Mouse (Mus musculus) myocyte (in vitro differentiated cells): Measurements from ENCODE around the gene Dusp6. TPM values are rescaled to one million over a fixed set of nuclear protein-coding genes. Genes with fewer than 3 reads are reported as not detected.

Source experiments
- H3K27me3 ChIP-seq: one replicate; pipeline ENCODE4 v1.6.1; 2011; ENCODE audit not compliant: control insufficient read depth, insufficient read depth, insufficient read length
- H3K36me3 ChIP-seq: one replicate; pipeline ENCODE4 v1.6.1; 2011; ENCODE audit not compliant: control insufficient read depth, insufficient read depth
- H3K4me2 ChIP-seq: one replicate; pipeline ENCODE4 v1.6.1; 2011; ENCODE audit warnings: low read depth, control low read depth
- H3K4me3 ChIP-seq: one replicate; pipeline ENCODE4 v1.5.1; 2011; ENCODE audit warnings: mild to moderate bottlenecking, control low read depth, moderate library complexity
- H3K79me2 ChIP-seq: one replicate; pipeline ENCODE4 v1.6.1; 2011; ENCODE audit not compliant: control insufficient read depth, insufficient read depth
- H3ac ChIP-seq: one replicate; pipeline ENCODE4 v1.6.1; 2011; ENCODE audit not compliant: control insufficient read depth, insufficient read length
- CEBPB ChIP-seq: IDR thresholded peaks from 2 replicates; pipeline ENCODE4 v1.6.1; 2011; ENCODE audit warnings: mild to moderate bottlenecking, moderate library complexity; ENCODE audit not compliant: poor library complexity, insufficient read depth, severe bottlenecking
- E2F4 ChIP-seq: IDR thresholded peaks from one replicate; pipeline ENCODE4 v1.6.1; 2011; ENCODE audit warnings: mild to moderate bottlenecking, control low read depth, moderate library complexity; ENCODE audit not compliant: insufficient read depth
- MAX ChIP-seq: IDR thresholded peaks from one replicate; pipeline ENCODE4 v1.6.1; 2011; ENCODE audit warnings: low read depth, mild to moderate bottlenecking, control low read depth
- MYOD1 ChIP-seq, 3 experiments: IDR thresholded peaks; one replicate each; pipeline ENCODE4 v1.6.1; 2011; ENCODE audit warnings: control low read depth in 2 of 3, low read depth in 2 of 3, mild to moderate bottlenecking in 2 of 3, moderate library complexity in 1 of 3; ENCODE audit not compliant: insufficient read length in 2 of 3, control insufficient read depth in 1 of 3
- MYOG ChIP-seq, 3 experiments: IDR thresholded peaks; one replicate each; pipeline ENCODE4 v1.6.1; 2011; ENCODE audit warnings: control low read depth in 2 of 3, low read depth in 2 of 3, mild to moderate bottlenecking in 2 of 3; ENCODE audit not compliant: insufficient read length in 2 of 3, control insufficient read depth in 1 of 3, insufficient read depth in 1 of 3
- POLR2A ChIP-seq: IDR thresholded peaks from one replicate; pipeline ENCODE4 v1.6.1; 2011; ENCODE audit warnings: low read depth, mild to moderate bottlenecking, control low read depth, moderate library complexity; ENCODE audit not compliant: insufficient read length
- POLR2AphosphoS2 ChIP-seq: IDR thresholded peaks from one replicate; pipeline ENCODE4 v1.6.1; 2011; ENCODE audit warnings: low read depth, control low read depth; ENCODE audit not compliant: insufficient read length
- REST ChIP-seq: IDR thresholded peaks from one replicate; pipeline ENCODE4 v1.6.1; 2011; ENCODE audit warnings: mild to moderate bottlenecking, control low read depth, moderate library complexity; ENCODE audit not compliant: insufficient read depth, insufficient read length
- SRF ChIP-seq: IDR thresholded peaks from one replicate; pipeline ENCODE4 v1.6.1; 2011; ENCODE audit warnings: low read depth; ENCODE audit not compliant: control insufficient read depth, insufficient read length
- TCF12 ChIP-seq: IDR thresholded peaks from one replicate; pipeline ENCODE4 v1.6.1; 2011; ENCODE audit warnings: mild to moderate bottlenecking, control low read depth; ENCODE audit not compliant: poor library complexity, insufficient read depth, severe bottlenecking
- TCF3 ChIP-seq: IDR thresholded peaks from one replicate; pipeline ENCODE4 v1.6.1; 2011; ENCODE audit warnings: low read depth, control low read depth; ENCODE audit not compliant: insufficient read length
- USF1 ChIP-seq: IDR thresholded peaks from one replicate; pipeline ENCODE4 v1.6.1; 2011; ENCODE audit warnings: low read depth, mild to moderate bottlenecking, control low read depth, moderate library complexity
- polyA plus RNA-seq: library from polyadenylated mRNA; unstranded; fragments of >200 nt; fragmentation: generic; extraction: Trizol; gene quantifications from one replicate; pipeline ENCODE4 v1.2.1, GENCODE M21; 2012; ENCODE audit warnings: missing spikeins

The Dusp6 gene
- polyA plus RNA-seq, 1 experiment, result 21.6 TPM

- Histone ChIP-seq H3K4me3 (no peak overlapping the region), H3K36me3 (no peaks in the 10 kb centered on the region), H3ac (no peak overlapping the region), H3K79me2 (no peaks in the 10 kb centered on the region), H3K27me3 (no peaks in the 10 kb centered on the region), H3K4me2 (peak overlapping the region; percentile 9)
- TF ChIP-seq MAX, result no peak
- TF ChIP-seq POLR2A, result no peak
- TF ChIP-seq MYOG (IDR thresholded peaks at IDR 0.05; ENCODE audit: control insufficient read depth in 1 of 3, insufficient read depth in 1 of 3, insufficient read length in 2 of 3, low read depth in 2 of 3), result no peak
- no peak for TF ChIP-seq MYOD1 (IDR thresholded peaks at IDR 0.05; ENCODE audit: control insufficient read depth in 1 of 3, insufficient read length in 2 of 3, low read depth in 2 of 3)
- TF ChIP-seq SRF, result no peak
- TF ChIP-seq TCF3, result no peak
- no peak for TF ChIP-seq POLR2AphosphoS2
- TF ChIP-seq REST, result no peak
- TF ChIP-seq TCF12, result no peak
- no peak for TF ChIP-seq E2F4
- TF ChIP-seq CEBPB, result no peak
- TF ChIP-seq USF1, result no peak
Observed at GRCm38 (mm10) chr10:99308837-99309236, 45.8 kb downstream of the Dusp6 start.

GRCm38 (mm10) chr10:99309617-99310016 is 46.6 kb downstream of the Dusp6 start:
- Histone ChIP-seq H3K36me3 (no peaks in the 10 kb centered on the region), H3ac (no peak overlapping the region), H3K79me2 (no peaks in the 10 kb centered on the region), H3K4me2 (no peak overlapping the region), H3K4me3 (no peak overlapping the region), H3K27me3 (no peaks in the 10 kb centered on the region)
- no peak for TF ChIP-seq POLR2AphosphoS2
- no peak for TF ChIP-seq E2F4
- no peak for TF ChIP-seq MYOD1 (IDR thresholded peaks at IDR 0.05; ENCODE audit: control insufficient read depth in 1 of 3, insufficient read length in 2 of 3, low read depth in 2 of 3)
- no peak for TF ChIP-seq SRF
- no peak for TF ChIP-seq CEBPB
- TF ChIP-seq MYOG (IDR thresholded peaks at IDR 0.05; ENCODE audit: control insufficient read depth in 1 of 3, insufficient read depth in 1 of 3, insufficient read length in 2 of 3, low read depth in 2 of 3), result no peak
- no peak for TF ChIP-seq POLR2A
- no peak for TF ChIP-seq MAX
- no peak for TF ChIP-seq REST

- no peak overlapping the region for H3K4me2 ChIP-seq
- no peak overlapping the region for H3ac ChIP-seq
- H3K27me3 ChIP-seq, result no peaks in the 10 kb centered on the region
- TF ChIP-seq USF1 (no peak), MAX (no peak), CEBPB (no peak), E2F4 (no peak), POLR2AphosphoS2 (no peak), TCF12 (no peak), MYOG (IDR thresholded peaks at IDR 0.05; ENCODE audit: control insufficient read depth in 1 of 3, insufficient read depth in 1 of 3, insufficient read length in 2 of 3, low read depth in 2 of 3) (no peak)
- no peak overlapping the region for H3K4me3 ChIP-seq
- no peaks in the 10 kb centered on the region for H3K36me3 ChIP-seq
- no peaks in the 10 kb centered on the region for H3K79me2 ChIP-seq
Observed at GRCm38 (mm10) chr10:99310204-99310603, 47.2 kb downstream of the Dusp6 start.

GRCm38 (mm10) chr10:99311956-99312355 is 48.9 kb downstream of the Dusp6 start:
- no peaks in the 10 kb centered on the region for H3K36me3 ChIP-seq
- TF ChIP-seq POLR2AphosphoS2 (no peak), USF1 (no peak), TCF3 (no peak), MYOD1 (IDR thresholded peaks at IDR 0.05; ENCODE audit: control insufficient read depth in 1 of 3, insufficient read length in 2 of 3, low read depth in 2 of 3) (no peak), SRF (no peak), POLR2A (no peak), MAX (no peak), REST (no peak), TCF12 (no peak), CEBPB (no peak), MYOG (IDR thresholded peaks at IDR 0.05; ENCODE audit: control insufficient read depth in 1 of 3, insufficient read depth in 1 of 3, insufficient read length in 2 of 3, low read depth in 2 of 3) (no peak), E2F4 (no peak)
- H3ac ChIP-seq, result no peak overlapping the region
- H3K79me2 ChIP-seq, result no peaks in the 10 kb centered on the region
- H3K27me3 ChIP-seq, result no peaks in the 10 kb centered on the region
- no peak overlapping the region for H3K4me2 ChIP-seq
- H3K4me3 ChIP-seq, result no peak overlapping the region

GRCm38 (mm10) chr10:99314366-99314765 is 51.3 kb downstream of the Dusp6 start:
- Histone ChIP-seq H3K27me3 (no peaks in the 10 kb centered on the region), H3ac (no peak overlapping the region), H3K79me2 (no peaks in the 10 kb centered on the region), H3K36me3 (no peaks in the 10 kb centered on the region), H3K4me2 (no peak overlapping the region), H3K4me3 (no peak overlapping the region)
- TF ChIP-seq TCF3 (no peak), SRF (no peak), E2F4 (no peak), MYOD1 (IDR thresholded peaks at IDR 0.05; ENCODE audit: control insufficient read depth in 1 of 3, insufficient read length in 2 of 3, low read depth in 2 of 3) (no peak), POLR2A (no peak), CEBPB (no peak), USF1 (no peak), REST (no peak), MYOG (IDR thresholded peaks at IDR 0.05; ENCODE audit: control insufficient read depth in 1 of 3, insufficient read depth in 1 of 3, insufficient read length in 2 of 3, low read depth in 2 of 3) (no peak), TCF12 (no peak), POLR2AphosphoS2 (no peak), MAX (no peak)
